Mouse (Mus musculus) intestine, embryonic 14.5 days (tissue): ENCODE results near the gene Taldo1. TPM values are rescaled to one million over a fixed set of nuclear protein-coding genes. Genes with fewer than 3 reads are reported as not detected.
"Not testable (repeated sequence)": the region's sequence is repeated elsewhere in the genome, so short reads cannot be mapped to it uniquely, and the experiment has no call there.

Experiments used
- ATAC-seq: fragments of 200-750 bp; cut with Nextera tagmentation; replicated peaks from 2 replicates; pipeline ENCODE4 v1.8.0; 2017; ENCODE audit warnings: low read depth, moderate number of reproducible peaks, moderate TSS enrichment, moderate library complexity; ENCODE audit not compliant: low FRiP score, low TSS enrichment
- DNase-seq: peaks from one replicate; pipeline ENCODE4 v3.0.0-alpha.2; 2018; ENCODE audit warnings: low spot score
- H3K27ac ChIP-seq: fragments of 300-500 bp; sonication (generic); 2 replicates; pipeline ENCODE4 v1.5.1; 2014; ENCODE audit warnings: low read depth, mild to moderate bottlenecking, control low read depth
- H3K27me3 ChIP-seq: fragments of 300-500 bp; sonication (generic); replicated peaks from 2 replicates; pipeline ENCODE4 v1.6.1; 2014; ENCODE audit warnings: low read length, control low read depth; ENCODE audit not compliant: control insufficient read depth, insufficient read depth
- H3K36me3 ChIP-seq: fragments of 300-500 bp; sonication (generic); 2 replicates; pipeline ENCODE4 v1.6.1; 2014; ENCODE audit warnings: low read length, control low read depth; ENCODE audit not compliant: control insufficient read depth, insufficient read depth
- H3K4me1 ChIP-seq: fragments of 300-500 bp; sonication (generic); replicated peaks from 2 replicates; pipeline ENCODE4 v1.6.1; 2014; ENCODE audit warnings: low read length, control low read depth, mixed read lengths; ENCODE audit not compliant: control insufficient read depth, insufficient read depth
- H3K4me2 ChIP-seq: fragments of 300-500 bp; sonication (generic); 2 replicates; pipeline ENCODE4 v1.6.1; 2014; ENCODE audit warnings: low read length
- H3K4me3 ChIP-seq: fragments of 300-500 bp; sonication (generic); 2 replicates; pipeline ENCODE4 v1.5.1; 2014; ENCODE audit warnings: low read depth, low read length, control low read depth, mixed read lengths
- H3K9ac ChIP-seq: fragments of 300-500 bp; sonication (generic); 2 replicates; pipeline ENCODE4 v1.6.1; 2014; ENCODE audit warnings: mild to moderate bottlenecking, low read length
- H3K9me3 ChIP-seq: fragments of 300-500 bp; sonication (generic); 2 replicates; pipeline ENCODE4 v1.6.1; 2016; ENCODE audit warnings: low read length, control low read depth; ENCODE audit not compliant: control insufficient read depth
- WGBS: fragments of 180-500 bp; shearing (Covaris S2); extraction: QIAGEN DNeasy Blood & Tissue Kit; methylation state at CpG from one replicate; pipeline ENCODE4 v1.1.7; 2014; 5-methylcytosine and 5-hydroxymethylcytosine counted together
- polyA plus RNA-seq: library from polyadenylated mRNA; unstranded; fragments of >200 nt; fragmentation: Nextera tagmentation; extraction: Ambion mirVana; gene quantifications from 2 replicates; pipeline ENCODE4 v1.2.1, GENCODE M21; 2014

Taldo1 gene
- polyA plus RNA-seq, 1 experiment from 2014 or later = 344 TPM

DNA sequence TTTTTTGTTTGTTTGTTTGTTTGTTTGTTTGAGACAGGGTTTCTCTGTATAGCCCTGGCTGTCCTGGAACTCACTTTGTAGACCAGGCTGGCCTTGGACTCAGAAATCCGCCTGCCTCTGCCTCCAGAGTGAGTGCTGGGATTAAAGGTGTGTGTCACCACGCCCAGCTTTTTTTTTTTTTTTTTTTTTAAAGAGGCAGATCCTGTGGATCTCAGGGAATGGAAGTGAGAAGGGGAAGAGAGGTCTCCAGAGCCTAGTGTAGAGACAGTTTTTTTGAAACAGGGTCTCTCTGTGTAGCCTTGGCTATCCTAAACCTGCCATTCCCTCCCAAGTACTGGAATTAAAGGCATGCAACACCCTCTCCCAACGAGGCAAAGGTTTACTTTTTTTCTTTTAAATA is 54.4 kb downstream of the Taldo1 start:
- H3K9ac ChIP-seq, H3K4me3 ChIP-seq, H3K9me3 ChIP-seq, DNase-seq, H3K27me3 ChIP-seq, H3K27ac ChIP-seq, ATAC-seq: not testable (repeated sequence)
- H3K4me1 ChIP-seq = peaks cover 22% of the 10 kb centered on the region
- peaks cover 31% of the 10 kb centered on the region for H3K36me3 ChIP-seq
- peak overlapping the region; percentile 95; the same call in 1 of the 2 replicates for H3K4me2 ChIP-seq
- WGBS = 75% methylated on average over 3 of the region's 3 CpGs

DNA sequence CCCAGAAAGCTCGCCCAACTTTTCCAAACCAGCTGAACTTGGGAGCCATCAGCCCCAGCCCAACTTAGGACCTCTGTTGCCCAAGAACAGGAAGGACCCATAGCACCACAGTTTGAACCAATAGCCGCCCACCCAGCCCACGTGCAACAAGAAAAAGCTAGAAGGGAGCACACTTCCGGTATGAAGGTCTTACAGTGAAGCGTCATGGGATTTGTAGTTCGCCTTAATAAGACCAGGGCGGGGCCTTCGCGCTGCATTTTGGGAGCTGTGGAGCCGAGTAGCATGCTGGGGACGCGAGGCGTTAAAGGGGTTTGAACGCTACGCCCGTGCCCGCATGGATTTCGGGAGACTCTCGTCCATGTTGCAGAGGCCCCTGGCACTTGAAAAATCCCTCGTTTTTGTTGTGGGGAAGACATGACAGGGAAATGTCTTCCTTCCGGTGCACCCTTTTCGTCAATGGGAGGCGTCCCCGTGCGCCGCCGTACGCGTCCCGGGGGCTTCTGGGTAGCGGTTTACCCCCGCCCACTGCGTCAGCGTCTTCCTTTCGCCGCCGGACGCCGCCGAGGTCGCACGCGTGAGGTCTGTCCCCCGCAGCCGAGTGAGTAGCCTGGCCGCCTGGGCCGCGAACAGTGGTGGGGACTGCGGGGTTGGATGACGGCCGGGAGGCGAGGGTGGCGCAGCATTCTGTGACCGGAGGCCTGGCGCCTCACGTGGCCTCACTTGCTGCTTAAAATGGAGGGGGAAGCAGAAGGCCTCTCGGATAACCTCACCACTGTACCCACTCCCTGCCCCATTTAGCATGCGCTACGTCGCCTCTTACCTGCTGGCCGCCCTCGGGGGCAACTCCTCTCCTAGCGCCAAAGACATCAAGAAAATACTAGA is 55.4 kb downstream of the Taldo1 start, which contains the start of gene Rplp2:
Rplp2 (plus strand) TSS at position 261 of the 882 bp plus-strand sequence.
- Histone ChIP-seq H3K4me1 (peaks cover 22% of the 10 kb centered on the region), H3K36me3 (peaks cover 38% of the 10 kb centered on the region), H3K9ac (peak within 1 kb of the TSS; percentile 92), H3K27me3 (no peaks in the 10 kb centered on the region), H3K27ac (peak within 1 kb of the TSS; percentile 81), H3K4me3 (peak within 1 kb of the TSS; percentile 87), H3K9me3 (no peaks in the 10 kb centered on the region), H3K4me2 (peak within 1 kb of the TSS; percentile 95)
- DNase-seq (peak; percentile 99), ATAC-seq (peak; percentile 91)
- WGBS = 0% methylated on average over 63 of the region's 63 CpGs

DNA sequence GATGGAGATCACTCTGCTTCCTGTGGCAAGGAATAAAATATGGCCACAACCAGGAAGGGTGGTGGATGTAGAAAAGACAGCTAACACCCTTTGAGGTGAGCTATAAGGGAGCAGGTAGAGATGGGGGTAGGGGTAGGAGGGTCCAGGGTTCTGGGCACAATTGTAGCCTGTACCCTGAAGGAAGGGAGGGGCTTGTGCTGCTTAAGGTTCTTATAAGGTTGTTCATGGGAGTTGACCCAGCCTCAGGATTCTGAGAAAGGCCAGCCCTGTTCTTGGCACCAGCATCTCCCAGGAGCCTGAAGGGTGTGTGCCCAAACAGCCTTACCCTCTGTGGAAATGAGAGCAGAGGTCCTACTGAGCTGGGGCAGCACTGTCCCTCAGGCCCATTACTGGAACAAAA is 59.9 kb downstream of the Taldo1 start:
- no peak overlapping the region for H3K4me3 ChIP-seq
- no peak overlapping the region for H3K27ac ChIP-seq
- H3K9me3 ChIP-seq = no peaks in the 10 kb centered on the region
- no peak for ATAC-seq
- H3K36me3 ChIP-seq = peaks cover 38% of the 10 kb centered on the region
- H3K4me1 ChIP-seq = peaks cover 15% of the 10 kb centered on the region
- H3K9ac ChIP-seq = no peak overlapping the region
- no peaks in the 10 kb centered on the region for H3K27me3 ChIP-seq
- DNase-seq = no peak
- H3K4me2 ChIP-seq = no peak overlapping the region

Other genes with a start within 250 kb of the Taldo1 start
- 121 and 123 TPM in 2 replicates for gene Rnh1, start 219.3 kb upstream of the Taldo1 start, polyA plus RNA-seq
- gene Hras, start 198.2 kb upstream of the Taldo1 start, polyA plus RNA-seq = 72.6 and 96.6 TPM in 2 replicates
- gene Lrrc56, start 198.0 kb upstream of the Taldo1 start, polyA plus RNA-seq = 3.9 and 4.9 TPM in 2 replicates
- 2.7 and 2.8 TPM in 2 replicates for gene Lmntd2, start 178.1 kb upstream of the Taldo1 start, polyA plus RNA-seq
- gene Rassf7, start 176.3 kb upstream of the Taldo1 start, polyA plus RNA-seq = 60.3 and 61.4 TPM in 2 replicates
- gene Phrf1, start 163.4 kb upstream of the Taldo1 start, polyA plus RNA-seq = 73.3 and 80.7 TPM in 2 replicates
- gene Irf7, start 125.7 kb upstream of the Taldo1 start, polyA plus RNA-seq = 2.7 and 3.1 TPM in 2 replicates
- 31.9 and 36.8 TPM in 2 replicates for gene Cdhr5, start 115.4 kb upstream of the Taldo1 start, polyA plus RNA-seq
- gene Sct, start 113.1 kb upstream of the Taldo1 start, polyA plus RNA-seq = 136 and 201 TPM in 2 replicates
- gene Drd4, start 100.2 kb upstream of the Taldo1 start, polyA plus RNA-seq = 0.39 and 0.93 TPM in 2 replicates
- 86.2 and 90.9 TPM in 2 replicates for gene Deaf1, start 64.5 kb upstream of the Taldo1 start, polyA plus RNA-seq
- gene Tmem80, start 64.5 kb upstream of the Taldo1 start, polyA plus RNA-seq = 23.1 and 27.0 TPM in 2 replicates
- 49.4 and 61.2 TPM in 2 replicates for gene Eps8l2, start 53.3 kb upstream of the Taldo1 start, polyA plus RNA-seq
- 49.2 and 56.2 TPM in 2 replicates for gene Gatd1, start 21.9 kb downstream of the Taldo1 start, polyA plus RNA-seq
- 1.5 and 1.8 TPM in 2 replicates for gene Cend1, start 37.3 kb downstream of the Taldo1 start, polyA plus RNA-seq
- 34.7 and 35.3 TPM in 2 replicates for gene Slc25a22, start 45.7 kb downstream of the Taldo1 start, polyA plus RNA-seq
- 10.6 and 11.5 TPM in 2 replicates for gene Pidd1, start 51.8 kb downstream of the Taldo1 start, polyA plus RNA-seq
- 1,554 and 1,709 TPM in 2 replicates for gene Rplp2, start 55.2 kb downstream of the Taldo1 start, polyA plus RNA-seq
- gene Pnpla2, start 63.0 kb downstream of the Taldo1 start, polyA plus RNA-seq = 24.6 and 30.2 TPM in 2 replicates
- 13.8 and 14.0 TPM in 2 replicates for gene Cracr2b, start 68.9 kb downstream of the Taldo1 start, polyA plus RNA-seq
- 73.4 and 73.5 TPM in 2 replicates for gene Cd151, start 75.2 kb downstream of the Taldo1 start, polyA plus RNA-seq
- gene Polr2l, start 82.9 kb downstream of the Taldo1 start, polyA plus RNA-seq = 67.7 and 73.4 TPM in 2 replicates
- 75.1 and 83.9 TPM in 2 replicates for gene Tspan4, start 83.0 kb downstream of the Taldo1 start, polyA plus RNA-seq
- gene Chid1, start 147.7 kb downstream of the Taldo1 start, polyA plus RNA-seq = 39.0 and 42.1 TPM in 2 replicates
- 70.0 and 77.7 TPM in 2 replicates for gene Ap2a2, start 170.0 kb downstream of the Taldo1 start, polyA plus RNA-seq